Mouse (Mus musculus) MEL (cell line): ENCODE data around the gene Tdrkh. TPM values are rescaled to one million over a fixed set of nuclear protein-coding genes. Genes with fewer than 3 reads are reported as not detected.

ENCODE experiments used
- DNase-seq: peaks from one replicate; pipeline ENCODE4 v3.0.0; 2011; ENCODE audit warnings: low read depth, low spot score
- H3K27ac ChIP-seq: 2 replicates; pipeline ENCODE4 v1.5.1; 2012; ENCODE audit warnings: low read depth, mild to moderate bottlenecking, control low read depth, low read length, moderate library complexity; ENCODE audit not compliant: control insufficient read depth
- H3K27me3 ChIP-seq, 2 experiments: fragments of 150-350 bp in 1 of 2; sonication (generic) in 1 of 2; 2 replicates each; pipeline ENCODE4 v1.6.1; 2012; ENCODE audit warnings: low read length in 2 of 2, mild to moderate bottlenecking in 2 of 2, improper control_type of control experiment in 1 of 2, moderate library complexity in 1 of 2; ENCODE audit not compliant: insufficient read depth in 2 of 2, control insufficient read depth in 1 of 2
- H3K36me3 ChIP-seq, 2 experiments: 2 replicates each; pipeline ENCODE4 v1.6.1; 2012 to 2014; ENCODE audit warnings: low read length in 2 of 2, improper control_type of control experiment in 1 of 2, inconsistent platforms in 1 of 2, mild to moderate bottlenecking in 1 of 2; ENCODE audit not compliant: insufficient read depth in 2 of 2, control insufficient read depth in 1 of 2
- H3K4me1 ChIP-seq, 2 experiments: fragments of 150-350 bp in 1 of 2; sonication (generic) in 1 of 2; 2 replicates each; pipeline ENCODE4 v1.6.1; 2012; ENCODE audit warnings: low read length in 2 of 2, improper control_type of control experiment in 1 of 2, mild to moderate bottlenecking in 1 of 2; ENCODE audit not compliant: insufficient read depth in 2 of 2, control insufficient read depth in 1 of 2
- H3K4me3 ChIP-seq, 2 experiments: fragments of 150-350 bp in 1 of 2; sonication (generic) in 1 of 2; 2 replicates each; pipeline ENCODE4 v1.5.1; 2012; ENCODE audit warnings: low read depth in 2 of 2, low read length in 2 of 2, mild to moderate bottlenecking in 2 of 2, moderate library complexity in 2 of 2, control low read depth in 1 of 2, improper control_type of control experiment in 1 of 2; ENCODE audit not compliant: control insufficient read depth in 1 of 2, insufficient read depth in 1 of 2
- H3K79me2 ChIP-seq: 2 replicates; pipeline ENCODE4 v1.6.1; 2012; ENCODE audit warnings: mild to moderate bottlenecking, low read length, moderate library complexity; ENCODE audit not compliant: control insufficient read depth, poor library complexity, insufficient read depth
- H3K9ac ChIP-seq: 2 replicates; pipeline ENCODE4 v1.6.1; 2012; ENCODE audit warnings: low read depth, mild to moderate bottlenecking, control low read depth, low read length, moderate library complexity; ENCODE audit not compliant: control insufficient read depth, poor library complexity, severe bottlenecking
- H3K9me3 ChIP-seq: fragments of 150-350 bp; sonication (generic); replicated peaks from 2 replicates; pipeline ENCODE4 v1.6.1; 2012; ENCODE audit warnings: mild to moderate bottlenecking, low read length, improper control_type of control experiment, moderate library complexity; ENCODE audit not compliant: insufficient read depth
- BHLHE40 ChIP-seq: IDR thresholded peaks from 2 replicates; pipeline ENCODE4 v1.6.1; 2012; ENCODE audit warnings: low read depth, mild to moderate bottlenecking, inconsistent platforms, low read length, improper control_type of control experiment, borderline replicate concordance
- CTCF ChIP-seq, 3 experiments: IDR thresholded peaks in 2 of 3; conservative IDR thresholded peaks in 1 of 3; 2 replicates each; pipeline ENCODE4 v1.5.1; 2011 to 2012; ENCODE audit warnings: low read length in 3 of 3, low read depth in 2 of 3, mild to moderate bottlenecking in 2 of 3, improper control_type of control experiment in 1 of 3, inconsistent platforms in 1 of 3, mixed read lengths in 1 of 3, moderate library complexity in 1 of 3; ENCODE audit not compliant: control insufficient read depth in 1 of 3, insufficient read depth in 1 of 3, poor library complexity in 1 of 3, severe bottlenecking in 1 of 3
- E2F4 ChIP-seq: IDR thresholded peaks from 2 replicates; pipeline ENCODE4 v1.6.1; 2011; ENCODE audit warnings: low read depth, low read length, improper control_type of control experiment, borderline replicate concordance
- ELF1 ChIP-seq: IDR thresholded peaks from 2 replicates; pipeline ENCODE4 v1.6.1; 2014; ENCODE audit warnings: low read depth, mild to moderate bottlenecking, inconsistent platforms, low read length, improper control_type of control experiment, moderate library complexity
- EP300 ChIP-seq, 2 experiments: IDR thresholded peaks; 2 replicates each; pipeline ENCODE4 v1.6.1; 2011; ENCODE audit warnings: improper control_type of control experiment in 2 of 2, low read length in 2 of 2, low read depth in 1 of 2, mild to moderate bottlenecking in 1 of 2
- GABPA ChIP-seq: IDR thresholded peaks from 2 replicates; pipeline ENCODE4 v1.6.1; 2012; ENCODE audit warnings: low read depth, mild to moderate bottlenecking, inconsistent platforms, low read length, improper control_type of control experiment, moderate library complexity
- GATA1 ChIP-seq: IDR thresholded peaks from 2 replicates; pipeline ENCODE4 v1.6.1; 2011; ENCODE audit warnings: low read depth, low read length, improper control_type of control experiment
- HCFC1 ChIP-seq: IDR thresholded peaks from 2 replicates; pipeline ENCODE4 v1.6.1; 2012; ENCODE audit warnings: low read depth, mild to moderate bottlenecking, inconsistent platforms, low read length, improper control_type of control experiment, moderate library complexity
- JUND ChIP-seq: IDR thresholded peaks from 2 replicates; pipeline ENCODE4 v1.6.1; 2011; ENCODE audit warnings: low read depth, mild to moderate bottlenecking, improper control_type of control experiment, low read length
- KAT2A ChIP-seq: conservative IDR thresholded peaks from 2 replicates; pipeline ENCODE4 v1.6.1; 2012; ENCODE audit warnings: low read depth, low read length, improper control_type of control experiment, inconsistent platforms
- MAFK ChIP-seq: IDR thresholded peaks from 2 replicates; pipeline ENCODE4 v1.6.1; 2011; ENCODE audit warnings: low read depth, mild to moderate bottlenecking, low read length, improper control_type of control experiment, borderline replicate concordance
- MAX ChIP-seq: IDR thresholded peaks from 2 replicates; pipeline ENCODE4 v1.6.1; 2011; ENCODE audit warnings: low read length, improper control_type of control experiment
- MEF2A ChIP-seq: IDR thresholded peaks from 2 replicates; pipeline ENCODE4 v1.6.1; 2014; ENCODE audit warnings: low read depth, mild to moderate bottlenecking, inconsistent platforms, low read length, improper control_type of control experiment; ENCODE audit not compliant: poor library complexity, insufficient replicate concordance, severe bottlenecking; ENCODE audit errors: extremely low read depth
- MXI1 ChIP-seq: IDR thresholded peaks from 2 replicates; pipeline ENCODE4 v1.6.1; 2011; ENCODE audit warnings: mild to moderate bottlenecking, low read depth, low read length, improper control_type of control experiment
- MYB ChIP-seq: IDR thresholded peaks from 2 replicates; pipeline ENCODE4 v1.6.1; 2011; ENCODE audit warnings: mild to moderate bottlenecking, low read depth, low read length, improper control_type of control experiment
- MYC ChIP-seq: IDR thresholded peaks from 2 replicates; pipeline ENCODE4 v1.6.1; 2011; ENCODE audit warnings: low read depth, mild to moderate bottlenecking, low read length, improper control_type of control experiment, moderate library complexity
- NELFE ChIP-seq: IDR thresholded peaks from 2 replicates; pipeline ENCODE4 v1.6.1; 2011; ENCODE audit warnings: low read depth, low read length, improper control_type of control experiment
- NRF1 ChIP-seq: IDR thresholded peaks from 2 replicates; pipeline ENCODE4 v1.6.1; 2014; ENCODE audit warnings: low read depth, mild to moderate bottlenecking, inconsistent platforms, low read length, improper control_type of control experiment, moderate library complexity; ENCODE audit not compliant: poor library complexity, insufficient read depth, severe bottlenecking
- POLR2A ChIP-seq, 2 experiments: IDR thresholded peaks; 2 replicates each; pipeline ENCODE4 v1.6.1; 2011 to 2012; ENCODE audit warnings: low read length in 2 of 2, mild to moderate bottlenecking in 2 of 2, control low read depth in 1 of 2, improper control_type of control experiment in 1 of 2, low read depth in 1 of 2, moderate library complexity in 1 of 2; ENCODE audit not compliant: control insufficient read depth in 1 of 2, insufficient read depth in 1 of 2, poor library complexity in 1 of 2
- POLR2AphosphoS2 ChIP-seq: IDR thresholded peaks from 2 replicates; pipeline ENCODE4 v1.6.1; 2011; ENCODE audit warnings: low read length, improper control_type of control experiment
- RAD21 ChIP-seq: IDR thresholded peaks from 2 replicates; pipeline ENCODE4 v1.6.1; 2011; ENCODE audit warnings: mild to moderate bottlenecking, low read depth, low read length, improper control_type of control experiment
- SIN3A ChIP-seq: IDR thresholded peaks from 2 replicates; pipeline ENCODE4 v1.6.1; 2012; ENCODE audit warnings: low read length, improper control_type of control experiment, inconsistent platforms
- SMC3 ChIP-seq: IDR thresholded peaks from 2 replicates; pipeline ENCODE4 v1.6.1; 2011; ENCODE audit warnings: low read depth, low read length, improper control_type of control experiment
- TAL1 ChIP-seq: IDR thresholded peaks from 2 replicates; pipeline ENCODE4 v1.6.1; 2012; ENCODE audit warnings: mild to moderate bottlenecking, inconsistent platforms, low read length, moderate library complexity, mixed read lengths
- TBP ChIP-seq: IDR thresholded peaks from 2 replicates; pipeline ENCODE4 v1.8.0; 2011; ENCODE audit warnings: low read depth, low read length, improper control_type of control experiment
- TCF12 ChIP-seq: IDR thresholded peaks from 2 replicates; pipeline ENCODE4 v1.6.1; 2014; ENCODE audit warnings: low read depth, mild to moderate bottlenecking, inconsistent platforms, low read length, improper control_type of control experiment, moderate library complexity
- UBTF ChIP-seq: IDR thresholded peaks from 2 replicates; pipeline ENCODE4 v1.6.1; 2012; ENCODE audit warnings: low read depth, mild to moderate bottlenecking, inconsistent platforms, low read length, improper control_type of control experiment, moderate library complexity, borderline replicate concordance; ENCODE audit not compliant: insufficient read depth
- USF1 ChIP-seq: IDR thresholded peaks from 2 replicates; pipeline ENCODE4 v1.6.1; 2014; ENCODE audit warnings: low read depth, mild to moderate bottlenecking, inconsistent platforms, low read length, improper control_type of control experiment, moderate library complexity
- ZC3H11A ChIP-seq: IDR thresholded peaks from 2 replicates; pipeline ENCODE4 v1.6.1; 2012; ENCODE audit warnings: low read depth, mild to moderate bottlenecking, inconsistent platforms, low read length, improper control_type of control experiment
- ZKSCAN1 ChIP-seq: IDR thresholded peaks from 2 replicates; pipeline ENCODE4 v1.6.1; 2012; ENCODE audit warnings: low read depth, mild to moderate bottlenecking, inconsistent platforms, low read length, improper control_type of control experiment, moderate library complexity
- ZMIZ1 ChIP-seq: IDR thresholded peaks from 2 replicates; pipeline ENCODE4 v1.6.1; 2012; ENCODE audit warnings: low read depth, mild to moderate bottlenecking, inconsistent platforms, low read length, improper control_type of control experiment, moderate library complexity
- ZNF384 ChIP-seq: IDR thresholded peaks from 2 replicates; pipeline ENCODE4 v1.6.1; 2012; ENCODE audit warnings: low read depth, mild to moderate bottlenecking, inconsistent platforms, low read length, improper control_type of control experiment
- polyA plus RNA-seq, 2 experiments: library from polyadenylated mRNA; stranded (reverse) in 1 of 2; unstranded in 1 of 2; fragments of >175 nt in 1 of 2; fragments of >200 nt in 1 of 2; gene quantifications; 2 replicates each; pipeline versions ENCODE4 v1.2.1 to v1.2.4; 2012; ENCODE audit warnings: low replicate concordance in 2 of 2, low read depth in 1 of 2; ENCODE audit not compliant: insufficient read length in 2 of 2, insufficient read depth in 1 of 2, missing spikeins in 1 of 2
- total RNA-seq: library from RNA; depleted of rRNA; stranded (reverse); fragments of 300-350 nt; gene quantifications from 2 replicates; pipeline ENCODE4 v1.2.3, GENCODE M21; 2012

Tdrkh gene
- total and polyA plus RNA-seq, 3 experiments, result not detected

- Histone ChIP-seq H3K4me3 (peak within 1 kb of the TSS; percentile 76 to 93), H3K79me2 (peaks cover 13% of the 10 kb centered on the region), H3K9ac (peak within 1 kb of the TSS; percentile 84), H3K4me1 (peaks cover 0 to 8% of the 10 kb centered on the region in 2 experiments; a peak in 2 of 4 replicates), H3K9me3 (no peaks in the 10 kb centered on the region), H3K27ac (peak within 1 kb of the TSS; percentile 46), H3K27me3 (peaks cover 1 to 6% of the 10 kb centered on the region in 2 experiments; a peak in 3 of 4 replicates), H3K36me3 (peaks cover 11 to 15% of the 10 kb centered on the region in 2 experiments)
- peak; percentile 98 for DNase-seq
- TF ChIP-seq ZC3H11A, result no peak
- peak; percentile 93 to 99 for TF ChIP-seq POLR2A (IDR thresholded peaks at IDR 0.05; ENCODE audit: control insufficient read depth in 1 of 2, insufficient read depth in 1 of 2, low read depth in 1 of 2, low read length in 2 of 2, poor library complexity in 1 of 2)
- no peak for TF ChIP-seq MEF2A
- peak; percentile 44; the same call in 1 of the 2 replicates for TF ChIP-seq GATA1
- TF ChIP-seq SMC3, result 0 out of 2 replicates have a peak, but pooled peaks have one; percentile 3
- peak; percentile 98 for TF ChIP-seq ZNF384
- peak; percentile 71; the same call in 1 of the 2 replicates for TF ChIP-seq ZMIZ1
- no peak for TF ChIP-seq BHLHE40
- TF ChIP-seq NELFE, result peak; percentile 98
- TF ChIP-seq KAT2A, result peak; percentile 58; the same call in 1 of the 2 replicates
- TF ChIP-seq MYB, result no peak
- TF ChIP-seq E2F4, result no peak
- TF ChIP-seq UBTF, result no peak
- TF ChIP-seq POLR2AphosphoS2, result peak; percentile 90
- no peak for TF ChIP-seq CTCF (IDR thresholded peaks at IDR 0.05 in 2 of 3, conservative IDR thresholded peaks at IDR 0.05 in 1 of 3; ENCODE audit: control insufficient read depth in 1 of 3, insufficient read depth in 1 of 3, low read depth in 2 of 3, low read length in 3 of 3, poor library complexity in 1 of 3, severe bottlenecking in 1 of 3)
- TF ChIP-seq TBP, result peak; percentile 91
- peak; percentile 85 for TF ChIP-seq SIN3A
- TF ChIP-seq MYC, result peak; percentile 71; the same call in 1 of the 2 replicates
- peak; percentile 87 for TF ChIP-seq ELF1
- 0 out of 2 replicates have a peak, but pooled peaks have one; percentile 26 for TF ChIP-seq TAL1
- TF ChIP-seq EP300 (IDR thresholded peaks at IDR 0.05; ENCODE audit: low read depth in 1 of 2, low read length in 2 of 2), result no peak; a peak in 1 of 4 replicates
- TF ChIP-seq ZKSCAN1, result no peak; the same call in 1 of the 2 replicates
- TF ChIP-seq RAD21, result no peak
- TF ChIP-seq NRF1, result peak; percentile 92
- TF ChIP-seq HCFC1, result peak; percentile 90
- TF ChIP-seq TCF12, result peak; percentile 81
- no peak for TF ChIP-seq GABPA
- peak; percentile 85 for TF ChIP-seq MAX
- peak; percentile 83 for TF ChIP-seq MXI1
- TF ChIP-seq JUND, result no peak
- TF ChIP-seq MAFK, result no peak
- no peak; the same call in 1 of the 2 replicates for TF ChIP-seq USF1
These were observed 30.0 kb downstream of the Tdrkh start, which contains the start of gene Mrpl9 for GRCm38 (mm10) chr3:94442951-94443596. TSS of gene Mrpl9 (plus strand) at chr3:94443318.
